Mouse (Mus musculus): ENCODE results near the gene Prex1.
A peak's percentile ranks its signal among the peaks of the same experiment; 100 is the strongest.

The Prex1 gene

DNA sequence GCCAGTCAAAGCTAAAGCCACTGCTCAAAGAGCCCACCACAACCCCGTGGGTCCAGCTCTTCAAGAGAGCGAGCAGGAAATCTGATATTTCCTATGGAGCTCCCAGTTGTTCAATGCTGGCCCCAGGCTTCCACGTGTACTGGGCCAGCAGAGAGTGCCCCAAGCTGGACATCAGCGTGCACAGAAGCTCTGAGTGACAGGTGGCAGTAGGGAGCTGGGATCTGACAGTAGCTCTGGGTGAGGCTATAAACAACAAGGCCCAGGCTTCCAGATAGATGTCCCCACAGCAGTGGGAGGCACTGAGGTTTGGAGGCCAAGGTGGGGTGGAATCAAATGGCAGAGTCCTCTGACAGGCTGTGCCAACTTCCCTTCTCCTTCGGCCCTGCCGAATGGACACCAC lies 107.6 kb downstream of the Prex1 start:
- no peak for DNase-seq (ENCODE audit: low read depth, low spot score)

DNA sequence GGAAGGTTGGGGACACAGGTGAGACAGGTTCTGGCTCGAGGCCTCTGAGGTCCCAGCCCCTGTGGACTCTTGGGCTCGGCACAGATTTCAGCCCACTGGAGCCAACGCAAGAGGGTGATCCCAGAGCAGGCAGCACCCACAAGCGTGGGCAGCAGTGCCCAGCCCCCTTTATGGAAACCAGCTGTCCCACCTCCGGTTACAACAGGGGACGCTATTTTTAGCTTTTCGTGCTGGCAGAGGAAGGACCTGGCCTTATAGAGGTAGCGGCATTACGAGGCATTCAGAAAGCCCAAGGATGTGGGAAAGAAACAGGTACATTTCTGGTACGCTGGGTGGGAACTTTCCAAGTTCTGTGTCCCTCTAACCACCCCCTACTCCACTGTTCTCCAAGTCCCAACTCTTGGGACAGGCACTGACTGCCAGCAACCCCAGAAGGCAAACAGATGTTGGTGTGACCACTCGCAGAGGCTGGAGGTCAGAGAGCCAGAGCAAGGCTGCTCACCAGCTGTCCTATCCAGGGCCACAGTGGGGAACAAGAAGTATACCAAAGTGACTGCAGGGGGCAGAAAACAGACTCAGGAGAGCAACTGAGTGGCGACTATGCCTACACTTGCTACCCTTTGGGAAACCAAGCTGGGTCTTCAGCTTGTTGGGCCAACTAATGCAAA lies 108.3 kb downstream of the Prex1 start:
- no peak for DNase-seq (ENCODE audit: low read depth, low spot score)

DNA sequence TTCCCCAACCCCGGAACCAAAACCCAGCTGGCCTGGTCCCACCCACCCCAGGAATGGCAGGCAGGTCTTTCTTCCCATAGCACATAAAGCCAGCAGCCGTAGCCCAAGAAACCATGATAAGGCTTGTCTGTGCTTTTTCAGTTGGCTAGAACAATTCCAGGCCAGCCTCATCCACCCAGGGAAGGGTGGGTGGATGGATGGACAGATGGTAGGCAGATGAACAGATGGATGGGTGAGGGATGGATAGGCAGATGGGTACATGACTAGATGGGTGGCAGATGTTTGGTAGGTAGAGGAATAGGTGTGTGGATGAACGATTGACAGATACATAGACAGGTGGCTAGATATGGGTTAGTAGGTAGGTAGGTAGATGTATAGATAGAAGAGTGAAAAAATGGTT lies 110.7 kb downstream of the Prex1 start:
- DNase-seq (ENCODE audit: low read depth, low spot score), result no peak

DNA sequence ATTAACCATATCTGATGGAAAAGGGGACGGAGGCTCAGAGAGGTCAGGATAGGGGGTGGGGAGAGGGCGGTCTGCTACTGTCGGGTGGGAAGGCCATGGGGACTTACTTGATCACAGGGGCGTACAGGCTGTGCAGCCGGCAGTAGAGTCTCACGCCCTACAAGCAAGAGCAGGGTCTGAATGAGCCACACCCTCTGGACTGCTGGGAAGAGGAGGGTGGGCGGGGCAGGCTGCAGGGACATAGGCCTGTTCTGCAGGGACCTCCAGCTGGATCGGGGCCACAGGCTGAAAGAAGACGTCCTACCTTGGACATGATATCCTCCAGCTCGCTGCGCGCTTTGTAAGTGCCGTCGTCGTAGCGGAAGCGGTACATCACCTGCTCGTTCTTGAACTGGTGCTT lies 112.2 kb downstream of the Prex1 start:
- DNase-seq (ENCODE audit: low read depth, low spot score), result peak; percentile 82

DNA sequence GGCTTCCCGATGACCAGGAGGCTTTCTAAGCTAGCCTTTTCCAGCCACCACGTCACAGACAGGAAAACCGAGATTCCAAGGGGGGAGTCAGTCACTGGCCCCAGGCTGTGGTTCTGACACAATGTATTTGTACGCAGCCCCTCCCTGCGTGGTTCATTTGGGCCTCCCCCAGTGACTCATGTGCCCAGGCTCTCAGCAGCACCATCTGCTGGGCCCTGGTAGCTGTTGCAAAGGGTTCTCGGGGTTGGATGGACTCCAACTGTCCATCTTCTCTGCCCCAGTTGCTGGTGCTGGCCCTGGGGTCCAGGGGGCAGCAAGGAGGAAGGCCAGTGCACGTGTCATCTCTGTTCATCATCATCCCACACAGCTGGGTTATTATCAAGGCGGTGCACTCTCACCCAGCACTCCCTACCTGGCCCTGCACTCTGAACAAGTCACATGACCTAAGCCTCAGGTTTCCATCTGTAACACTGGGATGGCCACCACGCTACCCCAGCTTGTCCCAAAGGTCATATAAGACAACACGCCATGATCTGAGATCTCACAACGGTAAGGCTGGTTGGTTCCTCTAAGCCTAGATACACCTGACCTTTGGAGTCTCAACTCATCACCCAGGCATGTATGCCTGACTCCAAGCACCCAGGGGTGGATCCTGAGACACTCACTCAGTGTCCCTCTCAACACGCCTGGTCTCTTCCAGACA lies 115.0 kb downstream of the Prex1 start:
- DNase-seq (ENCODE audit: low read depth, low spot score), result no peak

DNA sequence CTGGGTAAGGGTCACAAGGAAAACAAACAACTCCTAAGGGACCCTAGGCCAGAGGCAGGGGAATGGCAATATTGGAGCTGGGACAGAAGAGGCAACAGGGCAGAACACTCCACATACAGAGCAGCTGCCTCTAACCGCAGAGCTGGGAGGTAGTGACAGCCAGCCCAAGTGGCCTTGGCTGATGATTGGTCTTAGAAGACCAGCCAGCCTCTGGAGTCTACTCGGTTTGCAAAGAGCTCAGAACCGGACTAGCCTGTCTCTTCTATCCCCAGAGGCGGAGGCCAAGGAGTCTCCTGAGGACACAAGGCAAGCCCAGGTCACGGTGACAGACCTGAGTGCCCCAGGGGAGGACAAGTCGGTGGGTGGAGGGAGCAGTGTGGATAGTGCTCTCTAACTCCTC lies 115.9 kb downstream of the Prex1 start:
- no peak for DNase-seq (ENCODE audit: low read depth, low spot score)

DNA sequence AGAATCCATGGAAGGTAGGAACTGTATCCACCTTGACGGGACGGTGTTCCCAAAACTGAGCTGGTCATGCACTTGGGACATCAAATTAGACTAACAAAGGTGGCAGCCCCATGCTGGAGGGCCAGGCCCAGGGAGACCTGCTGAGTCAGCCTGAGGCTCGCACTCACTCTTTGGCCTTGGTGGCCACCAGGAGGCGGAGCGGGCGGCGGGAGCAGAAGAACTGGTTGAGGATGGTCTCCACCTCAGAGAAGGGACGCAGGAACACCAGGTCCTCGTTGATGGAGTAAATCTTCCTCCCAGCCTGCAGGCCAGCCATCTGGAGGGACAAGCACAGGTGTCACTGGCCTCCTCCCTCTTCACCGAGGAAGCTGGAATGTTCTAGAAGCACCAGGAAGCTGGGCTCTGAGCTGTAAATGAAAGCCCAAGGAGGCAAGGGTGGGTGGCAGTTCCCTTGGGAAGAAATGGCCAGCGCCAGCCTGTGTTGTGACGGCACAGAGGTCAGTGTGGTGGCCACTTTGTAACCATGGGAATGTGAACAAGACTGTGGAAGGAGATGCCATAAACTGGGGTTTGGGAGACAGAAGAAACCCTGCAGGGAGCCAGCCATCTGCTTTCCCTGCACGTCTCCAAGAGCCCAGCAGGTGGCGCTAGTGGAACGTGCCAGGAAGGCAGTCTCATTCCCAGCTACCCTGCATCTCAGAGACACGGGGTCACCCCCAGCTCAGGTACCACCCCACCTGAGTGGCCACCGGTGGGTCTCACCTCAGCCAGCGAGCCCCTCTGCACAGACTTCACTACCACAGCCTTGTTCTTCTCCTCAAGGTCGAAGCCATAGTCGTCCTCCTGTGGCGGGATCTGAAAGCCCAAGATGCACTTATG lies 121.4 kb downstream of the Prex1 start:
- DNase-seq (ENCODE audit: low read depth, low spot score), result peak; percentile 88

DNA sequence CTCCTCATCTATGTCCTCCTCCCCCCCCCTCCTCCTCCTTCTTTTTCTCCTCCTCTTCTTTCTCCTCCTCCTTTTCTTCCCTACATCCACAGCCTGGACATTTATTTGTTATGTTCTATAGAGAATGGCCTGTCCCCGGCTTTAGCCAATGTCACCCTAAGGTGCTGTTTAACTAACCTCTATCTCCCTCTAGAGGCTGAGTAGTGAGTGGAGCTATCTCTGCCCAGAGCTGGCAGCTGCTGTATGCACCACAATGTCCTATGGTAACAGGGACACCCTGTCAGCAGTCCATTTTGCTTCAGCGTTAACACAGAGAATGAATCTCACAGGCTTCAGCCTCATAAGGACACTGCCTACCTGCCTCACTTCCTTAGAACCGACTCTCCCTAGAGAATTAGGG lies 129.1 kb downstream of the Prex1 start:
- no peak for DNase-seq (ENCODE audit: low read depth, low spot score)

DNA sequence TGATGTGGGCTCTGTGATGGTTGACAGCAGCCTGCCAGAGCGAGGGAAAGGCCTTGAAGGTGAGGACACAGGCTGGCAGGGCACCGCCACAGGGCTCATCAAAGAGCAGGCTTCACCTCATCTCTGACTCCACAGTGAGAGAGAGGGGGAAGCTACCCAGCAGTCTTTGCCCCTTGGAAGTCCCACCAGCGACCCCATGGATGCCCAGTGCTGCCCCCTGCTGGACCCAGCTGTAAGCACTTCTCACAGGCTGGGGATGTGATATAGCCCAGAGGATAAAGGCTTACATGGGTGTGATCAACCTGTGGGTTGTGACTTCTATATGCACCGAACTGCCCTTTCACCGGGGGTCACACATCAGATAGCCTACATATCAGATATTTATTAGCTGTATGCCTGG lies 130.3 kb downstream of the Prex1 start:
- DNase-seq (ENCODE audit: low read depth, low spot score), result peak; percentile 79

DNA sequence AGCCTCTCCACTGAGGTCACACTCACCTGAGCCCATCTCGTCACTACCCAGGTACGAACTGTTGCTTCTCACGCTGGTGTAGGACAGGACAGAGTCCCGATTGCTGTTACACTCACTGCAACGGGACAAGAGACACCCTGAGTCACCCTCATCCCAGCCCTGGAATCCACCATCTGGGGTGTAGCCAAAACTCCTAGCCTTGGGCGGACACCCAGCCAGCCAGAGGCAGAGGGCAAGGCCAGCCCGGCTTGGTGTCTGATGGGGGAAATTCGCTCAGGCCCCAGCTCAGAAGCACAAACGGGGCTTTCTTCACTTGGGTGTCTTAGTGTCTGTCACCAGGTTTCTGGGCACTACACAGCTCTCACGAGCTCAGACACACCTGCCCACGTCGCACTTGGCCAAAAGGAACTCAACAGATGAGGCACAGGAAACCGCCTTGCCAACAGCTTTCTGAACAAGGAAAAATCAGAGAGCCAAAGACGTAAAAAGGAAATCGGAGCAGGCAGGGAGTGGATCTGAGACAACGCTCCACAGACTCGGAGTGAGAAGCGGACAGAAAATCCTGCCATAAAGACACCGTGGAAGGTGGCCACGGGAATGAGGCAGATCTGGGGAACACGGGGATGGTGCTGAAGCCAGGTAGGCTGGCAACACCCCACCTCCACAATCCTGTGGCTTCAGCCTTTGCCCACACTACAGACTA lies 131.6 kb downstream of the Prex1 start:
- DNase-seq (ENCODE audit: low read depth, low spot score), result no peak

DNA sequence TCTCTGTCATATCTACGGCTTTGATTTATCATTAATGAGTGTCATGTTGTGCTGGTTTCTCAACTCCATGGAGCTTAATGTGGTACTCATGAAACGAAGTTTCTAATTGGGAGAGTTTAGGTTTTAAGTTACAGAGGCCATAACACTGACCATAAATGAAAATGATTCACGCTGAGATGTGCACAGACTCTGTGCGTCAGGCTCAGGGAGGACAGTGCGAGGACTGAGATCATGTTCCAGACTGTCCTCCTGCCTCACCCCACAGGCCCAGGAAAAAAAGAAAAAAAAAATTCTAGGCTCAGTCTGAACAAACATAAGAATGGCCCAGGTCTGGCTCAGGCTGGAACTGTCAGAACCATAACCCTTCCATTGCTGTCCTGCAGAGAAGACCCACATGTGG lies 133.8 kb downstream of the Prex1 start:
- DNase-seq (ENCODE audit: low read depth, low spot score), result no peak

DNA sequence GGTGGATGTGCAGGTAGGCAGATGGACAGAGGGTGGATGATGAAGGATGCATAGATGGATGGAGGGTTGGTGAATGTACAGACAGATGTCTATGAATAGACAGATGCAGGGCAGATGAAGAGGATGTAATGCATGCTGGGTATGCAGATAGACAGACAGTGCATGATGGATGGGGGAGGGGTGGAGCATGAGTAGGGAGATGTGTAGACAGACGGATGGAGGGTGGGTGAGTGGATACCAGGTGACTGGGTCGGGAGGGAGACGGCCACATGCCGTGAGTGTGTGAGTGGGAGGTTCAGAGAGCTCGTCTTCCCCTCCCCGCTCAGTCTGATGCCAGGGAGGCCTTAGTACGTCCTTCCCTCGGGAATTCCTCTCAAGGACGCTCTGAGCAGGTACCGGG lies 134.3 kb downstream of the Prex1 start:
- no peak for DNase-seq (ENCODE audit: low read depth, low spot score)

DNA sequence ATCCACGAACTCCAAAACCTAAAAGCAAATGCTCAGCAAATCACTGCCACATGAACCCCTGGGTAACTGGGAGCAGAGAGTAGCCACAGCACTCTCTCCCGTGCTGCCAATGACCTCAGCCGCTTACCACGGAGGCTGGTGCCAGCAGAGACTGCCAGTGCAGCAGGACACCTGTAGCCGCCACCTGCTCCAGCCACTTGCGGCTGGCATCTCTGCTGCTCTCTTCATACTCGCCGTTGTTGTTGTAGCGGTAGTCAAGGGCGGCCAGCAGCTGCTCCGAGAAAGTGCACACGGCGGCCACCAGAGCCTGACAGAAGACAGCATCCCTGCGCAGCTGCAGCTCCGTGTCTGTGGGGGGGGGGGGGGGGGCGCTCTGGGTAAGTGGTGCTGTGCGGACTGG lies 138.2 kb downstream of the Prex1 start:
- no peak for DNase-seq (ENCODE audit: low read depth, low spot score)

DNA sequence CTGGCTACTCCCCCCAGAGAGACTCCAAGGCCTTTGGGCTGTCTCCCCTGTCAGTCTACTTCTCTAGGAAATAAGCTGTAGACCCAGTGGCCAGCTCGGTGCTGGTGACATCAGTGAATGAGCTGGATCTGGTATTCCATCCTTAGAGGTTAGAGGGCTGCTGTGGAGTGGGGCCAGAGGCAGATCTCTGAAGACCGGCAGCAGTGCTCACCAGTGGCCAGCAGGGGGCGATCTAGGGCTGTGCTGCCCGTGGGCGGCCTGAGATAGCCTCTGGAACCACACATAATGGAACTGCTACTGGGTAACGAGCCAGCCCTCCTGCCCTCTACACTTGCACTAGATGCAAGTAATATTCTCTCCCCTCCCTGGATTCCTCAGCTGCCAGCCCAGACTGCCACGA lies 138.7 kb downstream of the Prex1 start:
- DNase-seq (ENCODE audit: low read depth, low spot score), result peak; percentile 82

DNA sequence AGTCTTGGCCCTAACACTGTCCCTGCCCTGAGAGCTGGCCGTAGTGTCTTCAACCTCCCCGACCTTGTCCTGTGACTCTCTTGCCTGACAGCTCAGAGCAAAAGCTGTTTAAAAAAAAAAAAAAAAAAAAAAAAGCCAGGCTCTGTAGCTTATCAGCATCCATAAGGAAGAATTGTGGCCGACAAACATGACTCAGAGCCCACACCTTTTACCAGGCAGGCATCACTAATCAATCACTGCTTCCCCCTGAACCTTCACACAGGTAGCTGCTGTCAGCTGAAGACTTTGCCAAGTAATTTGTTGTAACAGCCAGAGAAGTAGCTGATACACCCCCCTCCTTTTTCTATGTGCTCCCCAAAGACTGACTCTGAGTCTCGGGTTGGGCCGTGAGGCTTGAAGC lies 140.0 kb downstream of the Prex1 start:
- DNase-seq (ENCODE audit: low read depth, low spot score), result no peak

DNA sequence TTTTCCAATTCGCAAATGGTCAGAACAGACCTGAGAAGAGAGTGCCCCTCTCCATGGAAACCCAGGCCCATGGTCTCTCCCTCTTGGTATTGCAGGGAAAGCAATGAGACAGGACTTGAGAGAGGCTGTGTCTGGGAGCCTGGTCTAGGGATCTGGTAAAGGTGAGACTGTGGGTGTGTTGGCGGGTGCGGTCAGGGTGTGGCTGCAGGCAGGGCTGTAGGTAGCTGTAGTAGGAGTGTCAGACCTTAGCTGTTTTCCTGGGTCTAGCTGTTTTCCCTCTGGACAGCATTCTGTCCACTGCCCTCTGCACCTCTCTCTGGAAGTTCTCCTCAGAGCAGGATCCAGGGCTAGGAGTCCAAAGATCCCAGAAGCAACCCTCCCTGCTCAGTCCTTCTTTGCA lies 141.3 kb downstream of the Prex1 start:
- DNase-seq (ENCODE audit: low read depth, low spot score), result no peak

DNA sequence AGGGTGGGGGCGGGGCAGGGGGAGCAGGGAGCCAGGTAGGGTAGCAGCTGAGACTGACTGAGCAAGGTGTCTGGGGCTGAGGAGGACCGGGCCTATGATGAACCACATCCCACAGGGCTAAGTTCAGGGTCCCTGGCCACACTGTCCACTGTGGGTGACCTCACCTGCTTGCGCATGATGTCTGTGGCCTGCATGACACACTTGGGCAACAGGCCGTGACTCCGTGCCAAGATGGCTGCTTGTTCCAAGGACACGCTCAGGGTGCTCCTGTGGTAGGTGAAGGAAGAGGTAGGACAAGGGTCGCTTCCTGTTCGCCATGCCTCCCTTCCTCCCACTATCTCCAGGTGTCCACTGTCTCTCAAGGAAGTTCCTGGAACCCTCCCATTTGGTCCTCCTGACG lies 144.4 kb downstream of the Prex1 start:
- no peak for DNase-seq (ENCODE audit: low read depth, low spot score)

DNA sequence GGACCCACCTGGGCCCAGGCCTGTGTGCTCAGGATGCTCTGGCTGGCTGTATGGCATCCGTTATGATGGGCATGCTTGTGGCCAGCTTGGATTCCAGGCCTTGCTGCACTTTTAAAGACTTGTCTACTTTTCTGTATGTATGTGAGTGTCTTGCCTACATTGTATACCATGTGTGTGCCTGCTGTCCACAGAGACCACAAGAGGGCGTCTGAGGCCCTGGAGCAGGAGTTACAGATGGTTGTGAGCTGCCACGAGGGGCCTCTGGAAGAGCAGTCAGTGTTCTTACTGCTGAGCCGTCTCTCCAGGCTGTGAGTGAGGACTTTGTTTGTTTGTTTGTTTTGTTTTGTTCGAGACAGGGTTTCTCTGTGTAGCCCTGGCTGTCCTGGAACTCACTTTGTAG lies 148.1 kb downstream of the Prex1 start:
- DNase-seq (ENCODE audit: low read depth, low spot score), result peak; percentile 89

DNA sequence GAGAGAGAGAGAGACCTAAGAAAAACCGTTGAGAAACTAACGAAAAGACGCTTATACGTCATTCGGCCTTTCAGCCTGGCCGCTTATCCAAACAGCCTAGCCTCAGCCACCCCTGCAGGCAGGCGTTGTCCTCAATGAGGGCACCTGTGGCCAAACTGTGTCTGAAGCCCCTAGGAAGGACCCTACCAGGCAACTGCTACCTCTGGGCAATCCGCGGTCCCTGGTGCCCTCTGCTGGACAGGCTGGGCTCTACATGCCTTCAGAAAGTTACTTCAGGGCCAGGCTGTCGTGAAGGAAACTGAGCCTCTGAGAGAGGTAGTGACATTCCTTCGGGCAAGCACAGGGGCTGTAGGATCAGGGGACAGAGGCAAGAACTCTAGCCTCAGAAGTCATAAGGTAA lies 149.2 kb downstream of the Prex1 start:
- DNase-seq (ENCODE audit: low read depth, low spot score), result peak; percentile 86

DNA sequence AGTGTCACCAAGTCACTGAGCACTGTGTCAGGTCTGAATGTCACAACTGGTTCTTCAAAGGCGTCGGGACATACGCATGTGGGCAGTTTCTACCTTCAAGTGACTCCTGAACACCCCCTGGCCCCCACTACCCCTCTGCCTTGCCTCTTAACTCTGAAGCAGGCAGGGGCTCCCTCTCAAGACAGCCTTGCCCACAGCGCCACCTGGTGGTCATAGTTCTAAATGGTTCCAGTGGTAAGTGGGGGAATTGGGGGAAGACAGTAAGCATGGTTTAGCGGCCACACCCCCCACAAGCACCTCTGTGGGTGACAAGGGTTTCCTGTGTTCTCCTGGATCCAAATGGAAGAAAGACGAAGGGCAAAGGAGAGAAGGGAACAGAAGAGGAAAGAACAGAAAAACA lies 149.7 kb downstream of the Prex1 start:
- peak; percentile 91 for DNase-seq (ENCODE audit: low read depth, low spot score)

DNA sequence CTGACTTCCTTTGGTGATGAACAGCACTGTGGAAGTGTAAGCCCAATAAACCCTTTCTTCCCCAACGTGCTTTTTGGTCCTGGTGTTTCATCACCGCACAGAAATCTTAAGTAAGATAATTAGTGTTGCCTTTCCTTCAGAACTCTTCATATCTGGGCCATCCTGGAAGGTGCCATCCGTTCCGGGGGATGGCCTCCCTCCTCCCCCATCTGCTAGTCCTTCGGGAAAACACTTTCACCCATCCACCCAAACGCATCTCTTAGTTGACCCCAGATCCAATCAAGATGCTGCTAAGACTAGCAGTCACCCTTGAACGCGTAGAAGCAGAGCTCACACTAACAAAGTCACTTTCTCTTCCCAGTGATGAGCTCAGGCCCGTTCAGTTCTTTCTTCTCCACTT lies 150.6 kb downstream of the Prex1 start:
- DNase-seq (ENCODE audit: low read depth, low spot score), result no peak

DNA sequence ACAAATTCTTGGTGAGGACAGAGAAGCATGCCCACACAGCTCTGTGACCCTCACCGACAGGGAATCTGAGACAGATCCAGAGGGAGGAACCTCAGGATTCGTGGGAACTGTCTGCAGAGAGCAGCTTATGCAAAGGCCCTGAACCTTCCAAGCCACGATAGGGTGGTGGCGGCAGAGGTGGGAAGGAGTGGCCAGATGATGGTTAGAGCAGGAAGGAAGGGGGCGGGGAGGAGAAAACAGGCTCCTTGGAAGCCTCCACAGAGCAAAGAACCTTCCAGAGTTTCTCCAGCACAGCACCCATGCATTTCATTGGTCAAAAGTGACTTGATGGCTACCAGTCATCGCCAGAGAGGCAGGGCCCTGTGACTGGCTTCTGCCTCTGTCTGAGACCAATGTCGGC lies 151.9 kb downstream of the Prex1 start:
- DNase-seq (ENCODE audit: low read depth, low spot score), result peak; percentile 51

Measured in ZHBTc4 (cell line).